Mouse (Mus musculus): ENCODE results near the gene Nr2c1. TPM values are rescaled to one million over a fixed set of nuclear protein-coding genes. Genes with fewer than 3 reads are reported as not detected.

Nr2c1 gene
- total RNA-seq, 2 experiments from 2014 or later, result 5.5 to 7.4 TPM

- intact Hi-C loops (cut with DNase I), result no loop called here
Measured at GRCm38 (mm10) chr10:94183199-94183598, 35.4 kb downstream of the Nr2c1 start.

GRCm38 (mm10) chr10:94198482-94199405 lies 50.9 kb downstream of the Nr2c1 start, which contains the start of gene Ndufa12:
Gene Ndufa12, plus strand, starts transcription at chr10:94198720.
- intact Hi-C loops (cut with DNase I), result no loop called here
- DNase-seq, result peak; percentile 90 to 96

More at GRCm38 (mm10) chr10:94183199-94183598, 35.4 kb downstream of the Nr2c1 start:
- no peak for DNase-seq

- no peak for DNase-seq
- intact Hi-C loops (cut with DNase I), result loop anchor here (10.0 kb wide), 1 partner anchor 400 kb away; no protein-coding TSS in a partner anchor
Measured at GRCm38 (mm10) chr10:94204973-94205372, 57.1 kb downstream of the Nr2c1 start.

GRCm38 (mm10) chr10:94210718-94211618 lies 63.1 kb downstream of the Nr2c1 start:
- intact Hi-C loops (cut with DNase I), result no loop called here
- no peak for DNase-seq

- intact Hi-C loops (cut with DNase I), result no loop called here
Measured at GRCm38 (mm10) chr10:94211725-94212124, 63.9 kb downstream of the Nr2c1 start.

GRCm38 (mm10) chr10:94225026-94225750 lies 77.4 kb downstream of the Nr2c1 start:
- DNase-seq, result no peak
- intact Hi-C loops (cut with DNase I), result no loop called here

More at GRCm38 (mm10) chr10:94211725-94212124, 63.9 kb downstream of the Nr2c1 start:
- DNase-seq, result no peak

GRCm38 (mm10) chr10:94230172-94230981 lies 82.6 kb downstream of the Nr2c1 start:
- DNase-seq, result no peak
- intact Hi-C loops (cut with DNase I), result no loop called here

- intact Hi-C loops (cut with DNase I), result no loop called here
- DNase-seq, result no peak
Measured at GRCm38 (mm10) chr10:94231025-94231424, 83.2 kb downstream of the Nr2c1 start.

- intact Hi-C loops (cut with DNase I), result no loop called here
- no peak for DNase-seq
Measured at GRCm38 (mm10) chr10:94235200-94235599, 87.4 kb downstream of the Nr2c1 start.

- intact Hi-C loops (cut with DNase I), result no loop called here
Measured at GRCm38 (mm10) chr10:94241346-94241745, 93.5 kb downstream of the Nr2c1 start.

More at GRCm38 (mm10) chr10:94241346-94241745, 93.5 kb downstream of the Nr2c1 start:
- no peak for DNase-seq

Other genes with a start within 250 kb of the Nr2c1 start
- gene Vezt, start 112.2 kb upstream of the Nr2c1 start, total RNA-seq (2021), result 10 to 100 TPM; 32.5 to 40.1 TPM
- 1 to 10 TPM; 1.5 to 2.2 TPM for gene Fgd6, start 112.0 kb upstream of the Nr2c1 start, total RNA-seq (2021)
- 100 to 1,000 TPM; 584 to 606 TPM for gene Ndufa12, start 50.7 kb downstream of the Nr2c1 start, total RNA-seq (2021)
- gene Gm4792, start 150.7 kb downstream of the Nr2c1 start, total RNA-seq (2021), result not detected
- 10 to 100 TPM; 17.3 to 19.3 TPM for gene Tmcc3, start 163.9 kb downstream of the Nr2c1 start, total RNA-seq (2021)

Data from gastrocnemius, postnatal 36 days (tissue).